Mouse (Mus musculus) hindbrain, embryonic 12.5 days (tissue): ENCODE data around the gene Hpf1. TPM values are rescaled to one million over a fixed set of nuclear protein-coding genes. Genes with fewer than 3 reads are reported as not detected.

ENCODE experiments used
- ATAC-seq: fragments of 200-750 bp; cut with Nextera tagmentation; 2 replicates; pipeline ENCODE4 v1.8.0; 2017; ENCODE audit warnings: moderate TSS enrichment; ENCODE audit not compliant: low FRiP score
- H3K27ac ChIP-seq: fragments of 300-500 bp; sonication (generic); 2 replicates; pipeline ENCODE4 v1.5.1; 2016; ENCODE audit warnings: mild to moderate bottlenecking
- H3K27me3 ChIP-seq: fragments of 300-500 bp; sonication (generic); 2 replicates; pipeline ENCODE4 v1.6.1; 2016; ENCODE audit warnings: mild to moderate bottlenecking
- H3K36me3 ChIP-seq: fragments of 300-500 bp; sonication (generic); 2 replicates; pipeline ENCODE4 v1.6.1; 2016; ENCODE audit warnings: mild to moderate bottlenecking
- H3K4me1 ChIP-seq: fragments of 300-500 bp; sonication (generic); 2 replicates; pipeline ENCODE4 v1.6.1; 2016
- H3K4me2 ChIP-seq: fragments of 300-500 bp; sonication (generic); replicated peaks from 2 replicates; pipeline ENCODE4 v1.6.1; 2016; ENCODE audit warnings: mild to moderate bottlenecking
- H3K4me3 ChIP-seq: fragments of 300-500 bp; sonication (generic); 2 replicates; pipeline ENCODE4 v1.5.1; 2016; ENCODE audit warnings: mild to moderate bottlenecking
- H3K9ac ChIP-seq: fragments of 300-500 bp; sonication (generic); 2 replicates; pipeline ENCODE4 v1.6.1; 2016; ENCODE audit warnings: mild to moderate bottlenecking, moderate library complexity
- H3K9me3 ChIP-seq: fragments of 300-500 bp; sonication (generic); replicated peaks from 2 replicates; pipeline ENCODE4 v1.6.1; 2016; ENCODE audit warnings: mild to moderate bottlenecking
- WGBS: fragments of 180-500 bp; shearing (Covaris S2); methylation state at CpG from one replicate; pipeline ENCODE4 v1.1.7; 2016; 5-methylcytosine and 5-hydroxymethylcytosine counted together
- polyA plus RNA-seq: library from polyadenylated mRNA; unstranded; fragments of >200 nt; fragmentation: Nextera tagmentation; extraction: Ambion mirVana; gene quantifications from 2 replicates; pipeline ENCODE4 v1.2.1, GENCODE M21; 2016

The Hpf1 gene
- polyA plus RNA-seq, 1 experiment from 2014 or later, result 116 TPM

DNA sequence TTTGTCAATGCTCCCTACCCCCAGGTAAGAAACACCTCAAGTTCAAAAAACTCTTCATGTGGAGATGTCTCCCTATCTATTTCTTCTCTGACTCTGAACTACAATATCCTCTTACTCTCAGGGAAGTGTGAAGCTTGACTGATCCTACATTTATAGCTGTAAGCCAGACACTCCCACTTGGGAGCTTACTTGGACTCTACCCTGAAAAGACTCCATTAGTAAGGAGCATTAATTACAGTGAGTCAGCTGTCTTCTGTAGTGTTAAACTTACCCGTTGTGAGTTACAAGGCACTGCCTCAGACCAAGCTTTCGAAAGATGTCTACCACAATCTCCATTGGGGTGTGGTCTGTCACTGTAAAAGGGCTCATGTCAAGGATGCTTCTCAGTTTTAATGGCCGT, 28.9 kb downstream of the Hpf1 start:
- no peak overlapping the region for H3K9ac ChIP-seq

DNA sequence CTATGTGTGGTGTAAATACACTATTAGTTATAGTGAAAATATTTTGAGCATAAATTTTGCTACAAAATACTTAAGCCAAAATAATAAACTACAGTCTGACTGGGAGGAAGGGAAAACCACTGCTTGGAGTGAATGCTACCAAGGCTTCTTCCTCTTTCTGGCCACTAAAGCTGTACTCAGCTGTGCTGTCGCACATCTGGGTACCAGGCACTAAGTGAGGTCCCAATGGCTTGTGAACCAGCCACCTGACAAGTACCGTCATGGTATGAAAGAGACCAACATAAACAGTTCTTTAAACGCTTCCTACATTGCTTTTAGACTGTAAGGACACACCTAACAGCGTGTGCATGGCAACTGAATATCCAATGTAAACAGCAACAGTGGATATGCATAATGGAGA, 30.0 kb downstream of the Hpf1 start:
- Histone ChIP-seq H3K9ac (no peak overlapping the region), H3K4me3 (no peak overlapping the region), H3K4me2 (no peak overlapping the region), H3K27ac (no peak overlapping the region), H3K36me3 (peaks cover 4% of the 10 kb centered on the region; the same call in 1 of the 2 replicates), H3K9me3 (no peaks in the 10 kb centered on the region), H3K4me1 (no peaks in the 10 kb centered on the region), H3K27me3 (no peaks in the 10 kb centered on the region)
- WGBS, result 93% methylated on average over 4 of the region's 4 CpGs
- no peak for ATAC-seq

More for the DNA sequence above, 28.9 kb downstream of the Hpf1 start:
- WGBS, result 91% methylated on average over 3 of the region's 3 CpGs
- Histone ChIP-seq H3K27me3 (no peaks in the 10 kb centered on the region), H3K4me2 (no peak overlapping the region), H3K9me3 (no peaks in the 10 kb centered on the region), H3K27ac (no peak overlapping the region), H3K4me3 (no peak overlapping the region), H3K36me3 (peaks cover 4% of the 10 kb centered on the region; the same call in 1 of the 2 replicates), H3K4me1 (no peaks in the 10 kb centered on the region)
- no peak for ATAC-seq

DNA sequence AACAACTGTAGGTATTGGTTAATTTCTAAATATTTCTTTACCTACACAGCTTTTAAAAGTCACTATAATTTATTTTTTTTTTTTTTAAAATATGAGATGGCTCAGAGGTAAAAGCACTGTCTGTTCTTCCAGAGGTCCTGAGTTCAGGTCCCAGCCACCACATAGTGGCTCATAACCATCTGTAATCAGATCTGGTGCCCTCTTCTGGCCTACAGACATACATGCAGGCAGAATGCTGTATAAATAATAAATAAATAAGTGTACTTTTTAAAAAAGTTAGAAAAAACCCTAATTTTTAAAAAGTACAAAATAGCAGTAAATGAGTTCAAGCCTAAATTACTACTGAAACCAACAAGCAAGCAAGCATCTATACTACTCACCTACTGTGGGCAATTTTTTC, 43.4 kb downstream of the Hpf1 start:
- Histone ChIP-seq H3K9me3 (no peaks in the 10 kb centered on the region), H3K36me3 (0 out of 2 replicates have a peak, but pooled peaks cover 9% of the 10 kb centered on the region), H3K4me3 (no peak overlapping the region), H3K27me3 (no peaks in the 10 kb centered on the region), H3K27ac (no peak overlapping the region), H3K4me2 (no peak overlapping the region), H3K4me1 (no peaks in the 10 kb centered on the region), H3K9ac (no peak overlapping the region)
- ATAC-seq, result no peak

DNA sequence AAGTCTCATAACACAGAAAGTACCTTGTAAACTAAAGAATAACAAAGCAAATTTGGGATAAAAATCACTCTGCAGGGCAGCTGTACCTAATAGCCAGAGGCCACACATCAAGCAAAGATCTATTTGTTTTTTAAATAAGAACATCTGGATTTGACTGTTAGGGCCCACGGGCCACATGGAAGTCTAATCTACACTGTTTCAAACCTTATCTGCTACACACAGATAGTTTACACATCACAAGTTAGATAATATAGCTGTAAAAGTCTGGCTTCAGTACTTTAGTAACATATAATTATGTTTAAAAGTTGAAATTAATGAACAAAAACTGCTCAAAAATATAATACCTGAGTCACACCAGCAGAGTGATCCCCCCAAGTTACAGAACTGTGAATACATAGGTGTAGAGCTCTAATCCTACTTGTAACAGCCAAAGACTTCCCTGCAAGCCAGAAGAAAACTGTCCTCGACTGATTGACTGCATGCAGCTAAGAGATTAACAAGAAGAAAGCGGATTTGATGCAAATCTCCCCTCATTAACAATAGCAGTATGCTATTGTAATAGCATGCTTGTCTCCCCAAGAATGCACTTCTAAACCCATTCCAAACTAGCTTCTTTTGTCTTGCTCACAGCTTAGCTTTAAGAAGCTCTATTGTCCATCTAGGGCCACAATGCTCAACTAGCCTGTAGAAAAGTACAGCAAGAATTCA, 48.7 kb downstream of the Hpf1 start:
- H3K9me3 ChIP-seq, result no peaks in the 10 kb centered on the region
- no peak overlapping the region for H3K4me2 ChIP-seq
- no peak overlapping the region for H3K27ac ChIP-seq
- H3K4me1 ChIP-seq, result no peaks in the 10 kb centered on the region
- 41% methylated on average over 3 of the region's 3 CpGs for WGBS
- H3K36me3 ChIP-seq, result 0 out of 2 replicates have a peak, but pooled peaks cover 5% of the 10 kb centered on the region
- no peaks in the 10 kb centered on the region for H3K27me3 ChIP-seq
- no peak overlapping the region for H3K4me3 ChIP-seq
- no peak overlapping the region for H3K9ac ChIP-seq
- ATAC-seq, result no peak

DNA sequence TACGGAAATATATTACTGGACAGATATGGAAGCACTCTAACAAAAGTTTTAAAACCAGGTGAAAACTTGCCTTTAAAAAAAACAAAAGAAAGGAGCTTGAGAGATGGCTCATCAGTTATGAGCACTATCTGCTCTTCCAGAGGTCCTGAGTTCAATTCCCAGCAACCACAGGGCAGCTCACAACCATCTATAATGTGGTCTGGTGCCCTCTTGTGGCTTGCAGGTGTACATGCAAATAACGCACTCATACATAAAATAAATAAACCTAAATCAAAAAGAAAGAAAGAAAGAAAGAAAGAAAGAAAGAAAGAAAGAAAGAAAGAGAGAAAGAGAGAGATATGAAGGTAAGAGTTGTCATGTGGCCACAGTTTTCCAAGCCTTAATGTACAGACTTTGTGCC, 52.6 kb downstream of the Hpf1 start:
- H3K4me1 ChIP-seq, result no peaks in the 10 kb centered on the region
- H3K4me2 ChIP-seq, result no peak overlapping the region
- no peaks in the 10 kb centered on the region for H3K36me3 ChIP-seq
- H3K9me3 ChIP-seq, result no peaks in the 10 kb centered on the region
- 99% methylated on average over 2 of the region's 2 CpGs for WGBS
- no peak overlapping the region for H3K4me3 ChIP-seq
- H3K9ac ChIP-seq, result no peak overlapping the region
- no peak for ATAC-seq
- H3K27me3 ChIP-seq, result no peaks in the 10 kb centered on the region
- H3K27ac ChIP-seq, result no peak overlapping the region

DNA sequence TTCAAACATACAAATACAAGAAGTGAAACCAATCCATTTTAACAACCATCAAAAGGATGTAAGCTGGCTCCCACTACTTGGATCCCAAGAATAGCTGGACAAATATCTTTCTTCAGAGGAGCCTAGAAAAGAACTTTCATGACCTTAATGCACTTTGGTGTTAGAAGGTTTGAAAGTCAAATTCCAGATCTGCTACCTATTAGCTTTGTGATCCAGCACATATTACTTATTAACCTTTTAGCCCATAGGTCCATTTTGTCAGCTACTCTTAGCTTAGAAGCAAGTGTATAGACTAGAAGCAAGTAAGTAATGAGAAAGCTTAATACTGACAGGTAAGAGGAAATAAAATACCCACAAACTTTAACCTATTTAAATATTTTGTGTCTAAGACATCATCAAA, 57.3 kb downstream of the Hpf1 start:
- no peak overlapping the region for H3K9ac ChIP-seq
- peaks cover 3% of the 10 kb centered on the region; the same call in 1 of the 2 replicates for H3K4me1 ChIP-seq
- H3K9me3 ChIP-seq, result no peaks in the 10 kb centered on the region
- no peak overlapping the region for H3K4me2 ChIP-seq
- H3K27ac ChIP-seq, result no peak overlapping the region
- no peak for ATAC-seq
- no peaks in the 10 kb centered on the region for H3K27me3 ChIP-seq
- no peak overlapping the region for H3K4me3 ChIP-seq
- no peaks in the 10 kb centered on the region for H3K36me3 ChIP-seq

DNA sequence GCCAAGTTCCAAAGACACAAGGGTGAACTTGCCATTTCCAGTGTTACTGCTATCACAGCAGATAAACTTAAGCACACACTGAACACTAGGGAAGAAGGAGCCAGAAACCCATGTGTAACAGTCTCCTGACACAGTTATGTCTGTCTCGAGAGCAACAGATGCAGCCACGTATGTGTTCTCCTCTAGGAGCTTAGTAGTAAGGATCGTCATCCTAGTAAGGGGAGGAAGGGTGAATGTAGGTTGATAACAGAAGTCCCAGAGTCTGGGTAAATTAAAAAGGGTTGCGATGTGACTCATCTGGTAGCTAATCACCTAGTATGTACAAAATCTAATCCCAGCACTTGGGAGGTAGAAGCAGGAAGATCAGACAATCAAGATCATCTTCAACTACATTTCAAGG, 59.6 kb downstream of the Hpf1 start:
- Histone ChIP-seq H3K4me1 (peaks cover 3% of the 10 kb centered on the region; the same call in 1 of the 2 replicates), H3K27ac (no peak overlapping the region), H3K4me2 (no peak overlapping the region), H3K27me3 (no peaks in the 10 kb centered on the region), H3K9me3 (no peaks in the 10 kb centered on the region), H3K4me3 (no peak overlapping the region), H3K9ac (no peak overlapping the region), H3K36me3 (no peaks in the 10 kb centered on the region)
- ATAC-seq, result no peak
- 86% methylated on average over 4 of the region's 4 CpGs for WGBS

DNA sequence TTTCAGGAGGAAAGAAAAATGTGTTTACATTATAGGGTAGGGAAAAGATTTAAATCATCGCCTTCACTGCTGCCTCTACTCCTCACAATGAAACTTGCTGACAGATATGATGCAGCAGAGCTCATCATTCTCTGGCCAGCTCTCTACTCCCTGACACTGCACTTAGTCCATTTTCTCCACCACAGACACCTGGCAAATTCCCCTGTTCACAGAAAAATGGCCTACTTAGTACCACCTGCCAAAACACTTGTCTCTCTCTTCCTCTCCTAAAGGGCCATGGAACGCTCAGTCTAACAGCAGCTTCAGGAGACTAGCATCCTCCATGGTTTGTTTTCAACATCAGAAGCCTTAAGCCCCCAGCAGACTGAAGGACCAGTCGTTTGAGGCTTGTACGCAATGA, 61.1 kb downstream of the Hpf1 start:
- ATAC-seq, result no peak
- H3K9me3 ChIP-seq, result no peaks in the 10 kb centered on the region
- H3K9ac ChIP-seq, result no peak overlapping the region
- WGBS, result 84% methylated on average over 4 of the region's 4 CpGs
- H3K36me3 ChIP-seq, result no peaks in the 10 kb centered on the region
- H3K4me1 ChIP-seq, result peaks cover 3% of the 10 kb centered on the region; the same call in 1 of the 2 replicates
- no peak overlapping the region for H3K4me2 ChIP-seq
- H3K27me3 ChIP-seq, result no peaks in the 10 kb centered on the region
- H3K27ac ChIP-seq, result no peak overlapping the region
- no peak overlapping the region for H3K4me3 ChIP-seq

DNA sequence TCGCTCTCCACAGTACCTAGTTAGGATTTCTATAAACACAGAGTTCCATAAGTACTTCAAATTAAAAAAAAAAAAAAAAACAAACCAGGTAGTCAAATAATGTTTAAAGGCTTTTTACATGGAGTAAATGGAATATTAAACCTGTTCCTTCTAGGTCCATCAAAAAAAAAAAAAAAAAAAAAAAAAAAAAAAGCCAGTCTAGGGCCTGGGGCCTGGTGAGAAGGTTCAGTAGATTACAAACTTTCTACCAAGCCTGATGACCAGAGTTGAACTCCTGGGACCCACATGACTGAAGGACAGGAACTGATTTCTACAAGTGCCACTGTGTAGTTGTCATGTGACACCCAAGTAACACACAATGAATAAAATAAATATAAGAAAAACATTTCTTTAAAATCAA, 61.5 kb downstream of the Hpf1 start:
- Histone ChIP-seq H3K4me3 (no peak overlapping the region), H3K4me2 (no peak overlapping the region), H3K27ac (no peak overlapping the region), H3K36me3 (no peaks in the 10 kb centered on the region), H3K27me3 (no peaks in the 10 kb centered on the region), H3K9me3 (no peaks in the 10 kb centered on the region), H3K4me1 (peaks cover 3% of the 10 kb centered on the region; the same call in 1 of the 2 replicates), H3K9ac (no peak overlapping the region)
- WGBS, result 100% methylated on average over 1 of the region's 1 CpGs
- no peak for ATAC-seq

DNA sequence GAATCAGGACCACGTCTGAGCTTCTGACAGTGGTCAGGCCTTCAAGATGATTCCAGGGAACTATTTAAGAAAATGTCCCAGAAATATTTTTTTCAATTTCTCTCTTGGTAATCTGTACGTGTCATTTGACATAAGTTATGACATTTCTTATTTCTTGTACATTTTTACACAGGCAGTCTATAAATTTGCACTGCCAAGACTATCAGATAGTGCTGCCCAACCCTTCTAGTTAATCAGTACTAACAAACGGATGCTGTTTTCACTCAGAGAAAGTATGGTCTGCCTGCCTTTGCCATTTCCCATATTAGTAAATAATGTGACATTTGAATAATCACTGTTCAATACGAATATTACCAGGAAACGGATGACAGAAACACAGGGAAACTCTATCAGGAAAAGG, 62.6 kb downstream of the Hpf1 start:
- no peaks in the 10 kb centered on the region for H3K36me3 ChIP-seq
- H3K27ac ChIP-seq, result no peak overlapping the region
- no peak overlapping the region for H3K4me3 ChIP-seq
- H3K4me2 ChIP-seq, result peak overlapping the region; percentile 5; the same call in 1 of the 2 replicates
- H3K9ac ChIP-seq, result no peak overlapping the region
- ATAC-seq, result no peak
- no peaks in the 10 kb centered on the region for H3K27me3 ChIP-seq
- WGBS, result 74% methylated on average over 5 of the region's 5 CpGs
- no peaks in the 10 kb centered on the region for H3K9me3 ChIP-seq
- peaks cover 3% of the 10 kb centered on the region; the same call in 1 of the 2 replicates for H3K4me1 ChIP-seq

DNA sequence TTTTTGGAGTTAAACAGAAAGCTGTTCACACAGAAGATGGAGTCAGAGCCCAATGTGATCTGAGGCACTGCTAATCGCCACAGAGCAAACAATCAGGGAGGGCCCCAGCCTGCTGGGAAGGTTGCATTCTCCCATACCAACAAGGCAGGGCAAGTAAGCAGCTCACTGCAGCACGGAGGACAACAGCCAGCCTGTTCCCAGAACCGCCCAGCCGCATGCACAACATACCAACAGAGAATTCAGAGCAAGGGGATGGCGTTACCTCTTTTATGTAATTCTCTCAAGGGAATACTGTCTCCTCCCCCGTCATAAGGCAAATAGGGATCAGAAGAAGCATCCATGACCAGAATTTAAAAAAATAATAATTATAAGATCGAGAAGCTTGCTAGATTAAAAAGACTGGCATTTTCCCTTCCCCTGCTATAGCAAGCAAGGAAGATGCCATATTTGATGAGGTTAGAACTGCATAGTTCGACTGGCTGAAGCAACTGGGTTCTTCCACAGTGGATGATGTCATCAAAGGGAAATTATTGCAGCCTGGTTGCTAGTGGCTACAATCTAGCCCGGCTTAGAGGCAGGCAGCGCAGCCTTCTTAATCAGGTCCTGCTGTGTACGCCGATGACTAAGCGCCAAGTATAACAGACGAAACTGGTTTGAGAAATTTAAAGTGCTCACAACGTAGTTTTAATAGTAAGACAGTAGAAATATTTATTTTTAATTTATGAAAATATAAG, 64.2 kb downstream of the Hpf1 start:
- ATAC-seq, result peak; percentile 97
- Histone ChIP-seq H3K9me3 (no peaks in the 10 kb centered on the region), H3K4me3 (peak overlapping the region; percentile 38), H3K9ac (peak overlapping the region; percentile 50), H3K27me3 (no peaks in the 10 kb centered on the region), H3K27ac (peak overlapping the region; percentile 91), H3K4me1 (peaks cover 3% of the 10 kb centered on the region; the same call in 1 of the 2 replicates), H3K36me3 (no peaks in the 10 kb centered on the region), H3K4me2 (peak overlapping the region; percentile 52)
- 2% methylated on average over 15 of the region's 15 CpGs for WGBS

DNA sequence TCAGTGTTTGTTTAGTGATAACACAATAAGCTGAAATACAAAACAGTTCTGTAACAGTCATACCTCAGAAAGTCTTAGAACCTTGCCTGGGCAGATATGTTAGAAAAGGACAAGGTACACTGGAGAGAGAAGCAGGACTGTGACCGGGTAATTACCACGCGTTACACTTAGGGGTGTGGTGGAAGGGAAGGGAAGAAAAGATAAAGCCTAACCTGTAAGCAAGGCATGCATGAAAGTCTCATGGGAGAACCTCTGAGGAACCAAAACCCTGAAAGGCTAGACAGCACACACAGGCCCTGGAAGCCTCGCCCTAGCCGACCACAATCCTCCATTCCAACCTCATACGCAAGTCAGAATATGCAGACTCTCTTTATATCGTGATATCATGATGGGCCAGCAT, 66.6 kb downstream of the Hpf1 start:
- ATAC-seq, result no peak

More for the DNA sequence above, 66.6 kb downstream of the Hpf1 start:
- no peak overlapping the region for H3K27ac ChIP-seq
- H3K4me3 ChIP-seq, result no peak overlapping the region
- no peaks in the 10 kb centered on the region for H3K36me3 ChIP-seq
- H3K4me2 ChIP-seq, result no peak overlapping the region
- no peaks in the 10 kb centered on the region for H3K9me3 ChIP-seq
- no peaks in the 10 kb centered on the region for H3K4me1 ChIP-seq
- H3K27me3 ChIP-seq, result no peaks in the 10 kb centered on the region
- WGBS, result 93% methylated on average over 7 of the region's 7 CpGs
- no peak overlapping the region for H3K9ac ChIP-seq
